8 mouse cellular contexts compared by ENCODE assay signal in genomic region chr1:91801844-91802366, GRCm38 (mm10). TPM values are rescaled to one million over a fixed set of nuclear protein-coding genes. Genes with fewer than 3 reads are reported as not detected.
DNase-seq lines count a peak whose midpoint lies in the region; ATAC-seq and TF ChIP-seq lines count a peak whose summit lies in the region.

No protein-coding gene starts in this region.

- H3K9ac ChIP-seq in liver, postnatal 0 days (replicated peaks), result no peak overlapping the region

- peak; percentile 37 to 45 for DNase-seq in left cerebral cortex, postnatal 36 days (ENCODE audit: low spot score in 2 of 2)
- DNase-seq in left cerebral cortex, postnatal 4 days, result no peak
- peak; percentile 7 for DNase-seq in c-Kit-positive CD71-positive TER-119-negative erythroid progenitor cells, embryonic 14.5 days (ENCODE audit: low read depth)
- DNase-seq in liver, postnatal 0 days, result no peak
- no peak for DNase-seq in urinary bladder, postnatal 4 days (ENCODE audit: low spot score in 2 of 2)

- intact Hi-C loops in left cerebral cortex, postnatal 36 days (cut with DNase I), result no loop called here
- intact Hi-C loops in left cerebral cortex, postnatal 4 days (cut with DNase I), result no loop called here

- no peaks in the 10 kb centered on the region for H3K4me1 ChIP-seq in liver, postnatal 0 days (ENCODE audit: insufficient read depth)

- TF ChIP-seq CTCF in liver, postnatal 0 days (IDR thresholded peaks at IDR 0.05; ENCODE audit: low read depth), result no peak

- 3% methylated on average over 45 of the region's 45 CpGs for WGBS in liver, postnatal 0 days (ENCODE audit: insufficient replicate concordance)

- H3K9me3 ChIP-seq in liver, postnatal 0 days (ENCODE audit: low read length), result no peaks in the 10 kb centered on the region

- ATAC-seq in granulocyte monocyte progenitor cell, adult 5-6 weeks (replicated peaks; ENCODE audit: poor library complexity, severe bottlenecking), result peak; percentile 33
- no peak for ATAC-seq in liver, postnatal 0 days
- no peak for ATAC-seq in monocyte, adult 5-6 weeks (replicated peaks; ENCODE audit: insufficient number of reproducible peaks, low FRiP score, low TSS enrichment, poor library complexity, severe bottlenecking)
- no peak for ATAC-seq in inflammation-experienced regulatory T-cells, adult 6 months

- no peak for TF ChIP-seq EP300 in liver, postnatal 0 days (IDR thresholded peaks at IDR 0.05; ENCODE audit: low read depth)

- no peaks in the 10 kb centered on the region for H3K36me3 ChIP-seq in liver, postnatal 0 days (replicated peaks; ENCODE audit: insufficient read depth, low read length)

- H3K4me2 ChIP-seq in liver, postnatal 0 days (ENCODE audit: low read depth, low read length), result peak overlapping the region; percentile 65

- peaks cover 40% of the 10 kb centered on the region for H3K27me3 ChIP-seq in liver, postnatal 0 days (ENCODE audit: insufficient read depth, low read length)

- no peak overlapping the region for H3K27ac ChIP-seq in liver, postnatal 0 days (ENCODE audit: low read depth)

- H3K4me3 ChIP-seq in liver, postnatal 0 days (ENCODE audit: low read depth, low read length), result peak overlapping the region; percentile 40

RNA-seq across cellular contexts. Expression of gene Twist2, which starts 0.6 kb away (rescaled TPM):
- 1 to 10 TPM; 1.3 to 2.4 TPM for total RNA-seq in left cerebral cortex, postnatal 36 days (2021)
- 1 to 10 TPM in 1 of 2 experiments, under 1 TPM in 1; 0.52 to 1.1 TPM for total RNA-seq in left cerebral cortex, postnatal 4 days (2021)
- total RNA-seq in granulocyte monocyte progenitor cell, adult 5-6 weeks (2014; fragmentation: Nextera tagmentation), result not detected in 2 replicates
- not detected in 2 replicates for total RNA-seq in granulocyte monocyte progenitor cell, adult 5-6 weeks (2017)
- 0.11 and 0.13 TPM in 2 replicates for polyA plus RNA-seq in liver, postnatal 0 days (2015; fragmentation: Nextera tagmentation; extraction: Ambion mirVana)
- not detected in 3 replicates for total RNA-seq in monocyte, adult 5-6 weeks (2017)
- not detected for polyA plus RNA-seq in inflammation-experienced regulatory T-cells, adult 6 months (2017; shearing (Covaris generic))

Comparison
In these comparisons a context has a peak if more than half of its experiments do, and no peak if none do; other contexts are left out.
1. DNase-seq: peak in left cerebral cortex, postnatal 36 days (2 of 2) and c-Kit-positive CD71-positive TER-119-negative erythroid progenitor cells, embryonic 14.5 days (single experiment); none in left cerebral cortex, postnatal 4 days (single experiment), liver, postnatal 0 days (single experiment) and urinary bladder, postnatal 4 days (0 of 2).